15 mouse cellular contexts compared by ENCODE assay signal in genomic region chr17:71168846-71169245, GRCm38 (mm10). TPM values are rescaled to one million over a fixed set of nuclear protein-coding genes. Genes with fewer than 3 reads are reported as not detected.
DNase-seq lines count a peak whose midpoint lies in the region; ATAC-seq lines count a peak whose summit lies in the region.
"Had no signal": no experiment of that assay in that cellular context is flagged by ENCODE, and none has a peak within 500 bp of the region (broad histone marks: within the 10 kb centered on the region; RNA-seq: fewer than 3 reads in every experiment).

No protein-coding gene starts in this region.

- DNase-seq in frontal cortex, adult 2 months (ENCODE audit: extremely low spot score in 1 of 2, low spot score in 1 of 2) = peak; percentile 28 to 62
- no peak for DNase-seq in frontal cortex, postnatal 10 days (ENCODE audit: low spot score in 2 of 2)
- DNase-seq in left cerebral cortex, adult 11 months (ENCODE audit: low spot score) = peak; percentile 14
- no peak for DNase-seq in left cerebral cortex, postnatal 4 days
- peak; percentile 63 for DNase-seq in testis, postnatal 14 days (ENCODE audit: low spot score)
- DNase-seq in testis, postnatal 10 days (ENCODE audit: low spot score) = no peak
- DNase-seq in ovary, postnatal 36 days (ENCODE audit: low spot score) = no peak
- DNase-seq: adrenal gland, postnatal 36 days; cerebellum, postnatal 10 days; gastrocnemius, postnatal 25 days; heart, postnatal 4 days; lung, adult 18-20 months had no signal

- intact Hi-C loops in left cerebral cortex, postnatal 4 days (cut with DNase I) = no loop called here

- ATAC-seq in CD4-positive, CD25-positive, alpha-beta regulatory T cell, adult 4 months = no peak
- ATAC-seq: activated CD4-positive, CD25-positive, alpha-beta regulatory T cell, adult 4 months; forebrain, embryonic 15.5 days had no signal

RNA-seq across cellular contexts. Expression of gene Lpin2, which starts 13.5 kb away (rescaled TPM):
- polyA plus RNA-seq in frontal cortex, adult 2 months (2012; rRNA removed) = 44.9 and 47.1 TPM in 2 replicates
- 10 to 100 TPM; 68.6 to 71.5 TPM for total RNA-seq in left cerebral cortex, postnatal 4 days (2021)
- 10 to 100 TPM; 22.6 to 35.9 TPM for polyA plus RNA-seq in CD4-positive, CD25-positive, alpha-beta regulatory T cell, adult 4 months (2017; shearing (Covaris generic))

Comparison
In these comparisons a context has a peak if more than half of its experiments do, and no peak if none do; other contexts are left out.
1. DNase-seq: peak in frontal cortex, adult 2 months (2 of 2), left cerebral cortex, adult 11 months (single experiment) and testis, postnatal 14 days (single experiment); none in frontal cortex, postnatal 10 days (0 of 2), left cerebral cortex, postnatal 4 days (single experiment), testis, postnatal 10 days (single experiment) and ovary, postnatal 36 days (single experiment).